Mouse (Mus musculus): ENCODE data around the gene Rbm24.

The Rbm24 gene

GRCm38 (mm10) chr13:46418141-46418601 lies at the start of gene Rbm24:
Gene Rbm24 (plus strand): TSS chr13:46418434.
- DNase-seq: peak in 1 of 2 experiments; percentile 9

- no peak for DNase-seq
These were observed 45.4 kb upstream of the Rbm24 start for GRCm38 (mm10) chr13:46372884-46373283.

- no peak for DNase-seq
These were observed 42.9 kb upstream of the Rbm24 start for GRCm38 (mm10) chr13:46375371-46375770.

- DNase-seq: no peak
These were observed 30.8 kb upstream of the Rbm24 start for GRCm38 (mm10) chr13:46387396-46387795.

GRCm38 (mm10) chr13:46391654-46392053 lies 26.6 kb upstream of the Rbm24 start:
- no peak for DNase-seq

GRCm38 (mm10) chr13:46392893-46393292 lies 25.3 kb upstream of the Rbm24 start:
- DNase-seq: no peak

- no peak for DNase-seq
These were observed 24.3 kb upstream of the Rbm24 start for GRCm38 (mm10) chr13:46393936-46394335.

- no peak for DNase-seq
These were observed 21.0 kb upstream of the Rbm24 start for GRCm38 (mm10) chr13:46397235-46397634.

- no peak for DNase-seq
These were observed 11.1 kb upstream of the Rbm24 start for GRCm38 (mm10) chr13:46407151-46407550.

- DNase-seq: no peak
These were observed 6.0 kb upstream of the Rbm24 start for GRCm38 (mm10) chr13:46412247-46412646.

GRCm38 (mm10) chr13:46413588-46413987 lies 4.6 kb upstream of the Rbm24 start:
- DNase-seq: no peak

GRCm38 (mm10) chr13:46414050-46414449 lies 4.2 kb upstream of the Rbm24 start:
- no peak for DNase-seq

- DNase-seq: no peak
These were observed 2.2 kb upstream of the Rbm24 start for GRCm38 (mm10) chr13:46416021-46416420.

- no peak for DNase-seq
These were observed 640 bp upstream of the Rbm24 start for GRCm38 (mm10) chr13:46417594-46417993.

GRCm38 (mm10) chr13:46418731-46419545 lies 704 bp downstream of the Rbm24 start:
- no peak for DNase-seq

- no peak for DNase-seq
These were observed 1.4 kb downstream of the Rbm24 start for GRCm38 (mm10) chr13:46419648-46420047.

- no peak for DNase-seq
These were observed 1.9 kb downstream of the Rbm24 start for GRCm38 (mm10) chr13:46420095-46420494.

GRCm38 (mm10) chr13:46423805-46424204 lies 5.6 kb downstream of the Rbm24 start:
- DNase-seq: no peak

GRCm38 (mm10) chr13:46424376-46424775 lies 6.1 kb downstream of the Rbm24 start:
- DNase-seq: no peak

GRCm38 (mm10) chr13:46426651-46427269 lies 8.5 kb downstream of the Rbm24 start:
- DNase-seq: no peak

GRCm38 (mm10) chr13:46428964-46429363 lies 10.7 kb downstream of the Rbm24 start:
- no peak for DNase-seq

GRCm38 (mm10) chr13:46429866-46430265 lies 11.6 kb downstream of the Rbm24 start:
- DNase-seq: no peak

GRCm38 (mm10) chr13:46433880-46434560 lies 15.8 kb downstream of the Rbm24 start:
- no peak for DNase-seq

- DNase-seq: no peak
These were observed 20.7 kb downstream of the Rbm24 start for GRCm38 (mm10) chr13:46438960-46439359.

Measured in lung, adult 18-20 months (tissue).